In the genomic region with DNA sequence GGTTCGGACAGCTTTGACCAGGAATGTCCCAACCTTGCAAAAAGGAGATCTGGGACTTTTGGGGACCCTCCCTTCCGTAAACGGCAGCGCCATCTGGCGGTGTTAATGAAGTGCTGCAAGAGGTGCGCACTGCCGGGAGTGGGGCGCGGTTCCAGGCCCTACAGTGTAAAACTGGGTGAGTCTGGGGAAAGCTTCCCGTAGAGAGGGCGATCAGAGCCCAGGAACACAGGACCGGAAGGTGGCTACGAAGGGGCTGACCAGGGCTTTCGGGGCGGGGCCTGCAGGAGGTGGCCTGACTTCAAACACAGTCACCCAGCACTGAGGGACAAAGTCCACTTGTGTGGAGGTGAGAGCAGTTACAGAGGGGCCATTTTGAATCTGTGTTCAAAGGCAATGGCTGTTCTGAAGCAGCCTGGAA, we compare ENCODE assay signal across 9 mouse cellular contexts. TPM values are rescaled to one million over a fixed set of nuclear protein-coding genes. Genes with fewer than 3 reads are reported as not detected.
DNase-seq lines count a peak whose midpoint lies in the region; ATAC-seq lines count a peak whose summit lies in the region.
"Had no signal": no experiment of that assay in that cellular context is flagged by ENCODE, and none has a peak within 500 bp of the region (broad histone marks: within the 10 kb centered on the region; RNA-seq: fewer than 3 reads in every experiment).

No protein-coding gene starts in this region.

- H3K27ac ChIP-seq in heart, embryonic 16.5 days (ENCODE audit: low read length) = no peak overlapping the region
- peak overlapping the region; percentile 78 for H3K27ac ChIP-seq in stomach, embryonic 15.5 days
- H3K27ac ChIP-seq: macrophage had no signal

- H3K9me3 ChIP-seq in heart, embryonic 16.5 days (replicated peaks; ENCODE audit: control insufficient read depth, low read length) = no peaks in the 10 kb centered on the region
- no peaks in the 10 kb centered on the region for H3K9me3 ChIP-seq in stomach, embryonic 15.5 days

- peak overlapping the region; percentile 53 for H3K4me3 ChIP-seq in heart, embryonic 16.5 days (ENCODE audit: low read length)
- H3K4me3 ChIP-seq in stomach, embryonic 15.5 days (replicated peaks) = peak overlapping the region; percentile 35

- peak overlapping the region; percentile 79 for H3K4me2 ChIP-seq in heart, embryonic 16.5 days (ENCODE audit: low read depth, low read length)
- H3K4me2 ChIP-seq in stomach, embryonic 15.5 days = peak overlapping the region; percentile 74

- ATAC-seq in CD4-positive, CD25-positive, alpha-beta regulatory T cell, adult 4 months = no peak
- peak; percentile 44; the same call in 1 of the 2 replicates for ATAC-seq in heart, embryonic 16.5 days (replicated peaks; ENCODE audit: extremely low read depth, insufficient read depth, low FRiP score)
- ATAC-seq in stomach, embryonic 15.5 days (ENCODE audit: insufficient read depth, low FRiP score, low read depth) = peak; percentile 93

- DNase-seq in CD4-positive, CD25-positive, alpha-beta regulatory T cell, adult 2 months (ENCODE audit: low read depth, low spot score) = peak; percentile 65
- DNase-seq in CD4-positive helper T cell, adult 2 months (ENCODE audit: low read depth, low spot score) = peak; percentile 24
- peak; percentile 80 for DNase-seq in embryo, embryonic 10.5 days (ENCODE audit: low spot score)
- DNase-seq in kidney, postnatal 14 days = peak; percentile 88
- DNase-seq in lung, postnatal 36 days = peak; percentile 79

- peaks cover 43% of the 10 kb centered on the region for H3K27me3 ChIP-seq in heart, embryonic 16.5 days (ENCODE audit: control insufficient read depth, insufficient read depth, low read length)
- peaks cover 46% of the 10 kb centered on the region for H3K27me3 ChIP-seq in stomach, embryonic 15.5 days (replicated peaks)

- H3K9ac ChIP-seq in heart, embryonic 16.5 days (ENCODE audit: low read length) = 0 out of 2 replicates have a peak overlapping the region, but pooled peaks have one; percentile 33
- H3K9ac ChIP-seq in stomach, embryonic 15.5 days = no peak overlapping the region

- WGBS in heart, embryonic 16.5 days = 2% methylated on average over 15 of the region's 15 CpGs
- WGBS in stomach, embryonic 15.5 days = 2% methylated on average over 15 of the region's 15 CpGs

- H3K36me3 ChIP-seq in heart, embryonic 16.5 days (ENCODE audit: control insufficient read depth, insufficient read depth) = no peaks in the 10 kb centered on the region
- no peaks in the 10 kb centered on the region for H3K36me3 ChIP-seq in stomach, embryonic 15.5 days

- H3K4me1 ChIP-seq in heart, embryonic 16.5 days (ENCODE audit: control insufficient read depth, insufficient read depth, low read length) = peaks cover 20% of the 10 kb centered on the region
- peaks cover 39% of the 10 kb centered on the region for H3K4me1 ChIP-seq in stomach, embryonic 15.5 days

RNA-seq across cellular contexts. Expression of a gene that starts 6.2 kb away (rescaled TPM):
- not detected for polyA plus RNA-seq in CD4-positive, CD25-positive, alpha-beta regulatory T cell, adult 4 months (2017; shearing (Covaris generic))
- 0.43 and 0.52 TPM in 2 replicates for polyA plus RNA-seq in heart, embryonic 16.5 days (2015; fragmentation: Nextera tagmentation; extraction: Ambion mirVana)
- 18.6 and 23.0 TPM in 2 replicates for polyA plus RNA-seq in stomach, embryonic 15.5 days (2015; fragmentation: Nextera tagmentation; extraction: Ambion mirVana)
- polyA plus RNA-seq: macrophage had no signal

RNA-seq across cellular contexts. Expression of a gene that starts 11.5 kb away (rescaled TPM):
- polyA plus RNA-seq in CD4-positive, CD25-positive, alpha-beta regulatory T cell, adult 4 months (2017; shearing (Covaris generic)) = not detected
- polyA plus RNA-seq in heart, embryonic 16.5 days (2015; fragmentation: Nextera tagmentation; extraction: Ambion mirVana) = 0.12 and 0.16 TPM in 2 replicates
- 0.09 TPM in 1 of 2 replicates, not detected in the other for polyA plus RNA-seq in stomach, embryonic 15.5 days (2015; fragmentation: Nextera tagmentation; extraction: Ambion mirVana)
- polyA plus RNA-seq: macrophage had no signal

RNA-seq across cellular contexts. Expression of a gene that starts 24.8 kb away (rescaled TPM):
- 1 to 10 TPM in 1 of 2 experiments, under 1 TPM in 1; 0.59 to 1.3 TPM for polyA plus RNA-seq in CD4-positive, CD25-positive, alpha-beta regulatory T cell, adult 4 months (2017; shearing (Covaris generic))
- polyA plus RNA-seq in heart, embryonic 16.5 days (2015; fragmentation: Nextera tagmentation; extraction: Ambion mirVana) = 27.8 and 29.4 TPM in 2 replicates
- polyA plus RNA-seq in stomach, embryonic 15.5 days (2015; fragmentation: Nextera tagmentation; extraction: Ambion mirVana) = 24.6 and 29.2 TPM in 2 replicates

RNA-seq across cellular contexts. Expression of a gene that starts 26.6 kb away (rescaled TPM):
- polyA plus RNA-seq in CD4-positive, CD25-positive, alpha-beta regulatory T cell, adult 4 months (2017; shearing (Covaris generic)) = under 1 TPM in 1 of 2 experiments, not detected in 1; 0.62 TPM
- 25.3 and 25.5 TPM in 2 replicates for polyA plus RNA-seq in heart, embryonic 16.5 days (2015; fragmentation: Nextera tagmentation; extraction: Ambion mirVana)
- 28.3 and 32.1 TPM in 2 replicates for polyA plus RNA-seq in stomach, embryonic 15.5 days (2015; fragmentation: Nextera tagmentation; extraction: Ambion mirVana)

RNA-seq across cellular contexts. Expression of a gene that starts 44.2 kb away (rescaled TPM):
- not detected for polyA plus RNA-seq in CD4-positive, CD25-positive, alpha-beta regulatory T cell, adult 4 months (2017; shearing (Covaris generic))
- polyA plus RNA-seq in heart, embryonic 16.5 days (2015; fragmentation: Nextera tagmentation; extraction: Ambion mirVana) = 1.4 and 2.4 TPM in 2 replicates
- 33.5 and 38.7 TPM in 2 replicates for polyA plus RNA-seq in stomach, embryonic 15.5 days (2015; fragmentation: Nextera tagmentation; extraction: Ambion mirVana)

Comparison
In these comparisons a context has a peak if more than half of its experiments do, and no peak if none do; other contexts are left out.
1. DNase-seq: peak in every context shown above with its lines; median percentile 88 in kidney, postnatal 14 days; 80 in embryo, embryonic 10.5 days; 79 in lung, postnatal 36 days; 65 in CD4-positive, CD25-positive, alpha-beta regulatory T cell, adult 2 months; 24 in CD4-positive helper T cell, adult 2 months.
2. RNA of a gene that starts 6.2 kb away (polyA plus RNA-seq): 18.6 to 23.0 TPM in stomach, embryonic 15.5 days; 0.43 to 0.52 TPM in heart, embryonic 16.5 days and not detected in CD4-positive, CD25-positive, alpha-beta regulatory T cell, adult 4 months; every median in the first group is over 10 times any median in the second.
3. RNA of a gene that starts 24.8 kb away (polyA plus RNA-seq): 27.8 to 29.4 TPM in heart, embryonic 16.5 days and 24.6 to 29.2 TPM in stomach, embryonic 15.5 days; 0.59 to 1.3 TPM in CD4-positive, CD25-positive, alpha-beta regulatory T cell, adult 4 months; every median in the first group is over 10 times any median in the second.